Mouse (Mus musculus) mature B cell (primary cell): ENCODE data around the gene Rmi1.
"Not testable (repeated sequence)": the region's sequence is repeated elsewhere in the genome, so short reads cannot be mapped to it uniquely, and the experiment has no call there.

Experiments used
- in situ Hi-C: fragments of 300-500 bp; cut with MboI; formaldehyde crosslinking; loops from 2 replicates; pipeline ENCODE4 v1.14.3; 2019

Gene Rmi1

DNA sequence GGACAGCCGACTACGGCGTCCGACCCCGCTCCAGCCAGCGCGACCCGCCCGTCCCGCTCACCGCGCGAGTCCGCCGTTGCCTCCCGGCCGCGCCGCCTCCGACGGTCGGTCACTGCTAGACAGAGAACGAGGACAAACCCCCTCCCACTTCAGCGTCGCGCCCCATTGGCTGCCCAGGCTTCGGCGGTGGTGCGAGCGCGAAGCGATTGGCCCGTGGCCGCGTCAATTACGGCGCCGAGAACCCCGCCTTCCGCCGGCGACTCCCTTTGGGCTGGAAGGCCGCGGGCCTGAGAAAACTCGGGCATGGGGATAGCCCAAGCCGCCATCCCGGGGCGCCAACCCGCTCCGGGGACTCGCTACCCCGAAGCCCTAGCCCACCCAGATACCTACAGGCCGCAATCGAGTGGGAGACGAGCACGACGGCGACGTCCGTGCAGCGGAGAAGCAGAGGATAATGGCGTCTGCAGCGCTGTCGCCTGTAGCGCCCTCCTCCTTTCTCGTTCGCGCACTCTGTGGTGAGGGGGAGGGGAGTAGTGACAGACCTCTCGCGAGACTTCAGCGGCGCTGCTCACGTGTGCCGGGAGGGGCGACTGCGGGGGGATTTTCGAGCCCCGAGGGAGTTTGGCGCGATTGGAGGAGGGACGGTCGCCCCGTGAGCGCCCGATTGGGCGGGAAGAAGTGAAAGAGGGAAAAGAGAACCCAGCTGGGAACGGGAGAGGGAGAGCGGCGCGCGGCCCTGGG is at the start of gene Rmi1:
Gene Rmi1 (plus strand): TSS at position 246 of the 741 bp plus-strand sequence.
- in situ Hi-C loops, result no loop called here

DNA sequence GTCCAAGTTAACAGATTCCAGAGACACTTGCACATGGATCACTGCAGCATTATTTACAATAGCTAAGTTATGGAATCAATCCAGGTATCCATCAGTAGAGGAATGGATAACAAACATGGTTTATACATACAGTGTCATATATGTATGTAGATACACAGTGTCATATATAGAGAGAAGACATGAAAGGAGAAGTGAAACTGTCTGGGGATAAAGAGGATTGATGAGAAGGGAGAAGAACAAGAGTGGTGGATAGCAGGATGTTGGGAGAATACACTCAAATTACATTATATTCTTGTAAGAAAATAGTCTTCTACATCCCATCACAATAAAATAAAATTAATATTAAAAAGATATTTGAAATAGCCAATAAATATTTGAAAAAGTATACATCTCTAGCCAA is 49.1 kb upstream of the Rmi1 start:
- in situ Hi-C loops, result no loop called here

DNA sequence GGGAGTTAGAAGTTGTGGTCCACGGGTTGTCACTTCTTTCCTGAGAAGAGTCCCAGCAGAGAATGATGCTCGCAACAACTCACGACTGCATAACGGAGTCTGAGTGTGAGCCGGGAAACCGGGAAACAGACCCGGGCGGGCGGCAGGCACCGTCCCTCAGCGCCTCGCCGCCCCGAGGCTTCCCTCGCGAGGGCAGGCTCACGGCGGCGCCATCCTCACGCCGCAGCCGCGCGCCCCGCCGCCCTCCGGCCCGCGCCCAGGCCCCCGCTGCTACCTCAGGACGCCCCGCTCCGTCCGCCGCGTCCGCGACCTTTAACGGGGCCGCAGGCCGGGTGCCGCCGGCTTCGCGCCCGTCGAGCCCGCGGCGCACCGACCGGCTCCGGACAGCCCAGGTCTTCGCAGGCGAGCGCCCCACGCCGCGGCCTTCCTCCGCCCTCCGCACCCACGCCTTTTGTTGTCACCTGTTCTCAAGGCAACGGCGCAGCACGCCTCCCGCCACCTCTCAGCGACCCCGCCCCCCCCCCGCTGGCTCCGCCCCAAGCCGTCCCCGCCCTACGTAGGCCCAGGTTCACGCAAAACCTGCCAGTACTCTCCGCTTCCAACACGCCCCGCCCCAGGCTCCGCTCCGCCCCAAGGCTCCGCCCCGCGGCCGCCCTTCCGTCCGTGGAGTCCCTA is 43.3 kb upstream of the Rmi1 start, which contains the start of gene Kif27:
Gene Kif27 (minus strand): TSS at position 494 of the 675 bp plus-strand sequence.
- in situ Hi-C loops, result no loop called here

DNA sequence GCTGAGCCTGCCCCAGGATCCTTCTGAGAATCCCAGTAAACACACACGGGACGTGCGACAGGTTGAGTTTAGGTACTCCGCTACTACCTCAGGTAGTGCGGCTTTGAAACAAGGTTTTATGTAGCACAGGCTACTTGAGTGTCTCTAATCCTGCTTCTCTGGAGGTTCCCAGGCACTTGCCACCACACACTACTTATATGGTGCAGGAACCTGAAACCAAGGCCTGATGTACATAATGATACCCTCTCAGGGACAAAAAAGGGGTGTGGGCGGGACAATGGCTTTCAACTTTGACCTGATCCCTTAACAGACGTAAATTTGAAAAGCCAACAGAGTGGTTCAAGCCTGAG is 42.8 kb upstream of the Rmi1 start:
- in situ Hi-C loops, result no loop called here

DNA sequence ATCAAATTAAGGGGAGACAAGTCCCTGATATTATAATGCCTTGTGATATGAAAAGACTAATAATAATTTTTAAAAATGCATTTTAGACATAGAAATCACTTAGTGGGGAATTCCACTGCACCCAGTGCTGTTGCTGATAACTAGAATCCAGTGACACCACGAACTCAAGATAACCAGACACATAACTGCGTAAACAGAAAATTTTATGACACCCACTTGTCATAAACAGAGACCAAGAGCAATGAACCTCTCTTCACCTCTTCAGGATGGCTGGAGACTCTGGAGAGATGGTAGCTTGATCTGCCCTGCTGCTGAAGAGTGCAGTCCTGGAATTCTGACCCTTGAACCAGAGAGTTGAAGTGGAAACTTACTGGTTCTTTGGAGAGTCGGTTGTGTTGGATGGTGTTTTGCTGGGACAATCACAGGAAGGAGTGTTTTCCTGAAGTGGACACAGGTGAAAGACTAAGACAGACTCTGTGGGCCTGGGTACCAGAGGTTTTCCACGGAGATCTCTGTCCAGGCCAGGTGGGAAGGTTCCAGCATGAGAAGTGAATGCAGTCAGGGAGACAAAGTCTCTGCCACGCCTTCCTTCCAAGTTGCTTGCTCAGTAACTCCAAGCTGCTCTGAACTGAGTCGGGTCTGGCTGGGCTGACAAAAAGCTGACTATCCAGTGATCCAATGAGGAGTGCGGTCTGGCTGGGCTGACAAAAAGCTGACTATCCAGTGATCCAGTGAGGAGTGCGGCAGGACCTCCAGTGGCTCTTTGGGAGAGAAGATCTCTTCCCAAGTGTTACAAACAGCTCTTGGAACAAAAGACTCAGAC is 37.5 kb upstream of the Rmi1 start:
- in situ Hi-C loops, result no loop called here

DNA sequence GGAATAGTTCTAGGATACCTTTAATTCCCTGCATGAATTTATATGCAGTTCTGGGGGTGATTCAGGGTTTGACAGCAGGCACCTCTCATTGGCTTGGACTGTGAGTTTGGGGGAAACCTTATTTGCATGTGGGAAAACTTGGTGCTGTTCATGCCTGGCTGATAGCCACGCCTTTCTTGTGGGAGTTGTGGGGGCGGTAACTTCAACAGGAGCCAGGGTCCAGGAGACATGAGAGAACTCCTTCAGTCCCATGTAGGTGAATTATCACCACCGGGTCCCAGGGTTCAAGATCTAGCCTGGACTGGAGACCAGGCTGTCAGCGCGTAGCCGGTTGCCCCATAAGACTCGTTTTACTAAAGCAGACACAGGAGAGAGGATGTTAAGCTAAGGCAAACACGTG is 36.9 kb upstream of the Rmi1 start:
- in situ Hi-C loops, result not testable (repeated sequence)

DNA sequence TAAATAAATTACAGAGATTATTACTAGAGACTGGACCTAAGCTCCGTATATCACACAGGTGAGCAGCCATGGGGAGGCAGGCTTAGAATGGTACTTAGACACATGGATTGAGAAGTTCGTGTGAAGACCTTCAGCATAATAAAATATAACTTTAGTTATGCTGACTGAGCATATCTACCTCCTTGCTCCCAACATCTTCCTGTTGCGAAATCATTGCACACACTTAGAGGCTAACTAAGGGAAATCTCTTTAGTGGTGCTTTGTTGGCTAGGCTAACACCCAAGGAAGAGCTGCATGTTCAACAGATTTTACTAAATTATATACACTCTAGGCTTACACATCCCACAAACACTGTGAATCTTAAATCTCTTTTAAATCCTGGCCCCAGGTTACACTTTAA is 35.7 kb upstream of the Rmi1 start:
- in situ Hi-C loops, result no loop called here

DNA sequence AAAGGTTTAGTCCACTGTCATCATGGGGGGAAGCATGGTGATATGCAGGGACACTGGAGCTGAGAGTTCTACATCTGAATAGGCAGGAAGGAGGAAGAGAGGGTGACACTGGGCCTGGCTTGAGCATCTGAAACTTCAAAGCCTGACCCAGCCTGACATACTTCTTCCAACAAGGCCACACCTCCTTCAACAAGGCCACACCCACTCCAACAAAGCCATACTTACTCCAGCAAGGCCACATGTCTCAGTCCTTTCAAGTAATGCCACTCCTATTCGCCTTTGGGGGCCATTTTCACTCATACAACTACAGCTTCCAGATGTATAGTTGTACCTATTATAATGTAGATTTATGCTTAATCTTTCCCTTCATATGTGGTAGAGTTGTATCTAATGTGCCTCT is 34.4 kb upstream of the Rmi1 start:
- in situ Hi-C loops, result no loop called here

DNA sequence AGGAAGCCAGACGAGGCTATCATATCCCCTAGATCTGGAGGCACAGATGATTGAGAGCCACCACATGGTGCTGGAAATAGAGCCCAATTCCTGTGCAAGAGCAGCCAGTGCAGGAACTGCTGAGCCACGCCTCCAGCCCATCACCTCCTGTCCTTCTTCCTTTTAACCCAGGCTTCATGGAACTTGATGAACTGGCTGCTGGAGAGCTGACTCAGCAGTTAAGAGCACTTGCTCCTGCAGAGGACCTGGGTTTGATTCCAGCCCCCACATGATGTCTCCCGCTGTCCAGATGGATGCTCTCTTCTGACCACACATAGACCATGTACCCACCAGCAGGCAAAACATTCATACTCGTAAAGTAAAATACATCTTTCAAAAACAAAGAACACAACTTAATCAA is 33.2 kb upstream of the Rmi1 start:
- in situ Hi-C loops, result no loop called here

DNA sequence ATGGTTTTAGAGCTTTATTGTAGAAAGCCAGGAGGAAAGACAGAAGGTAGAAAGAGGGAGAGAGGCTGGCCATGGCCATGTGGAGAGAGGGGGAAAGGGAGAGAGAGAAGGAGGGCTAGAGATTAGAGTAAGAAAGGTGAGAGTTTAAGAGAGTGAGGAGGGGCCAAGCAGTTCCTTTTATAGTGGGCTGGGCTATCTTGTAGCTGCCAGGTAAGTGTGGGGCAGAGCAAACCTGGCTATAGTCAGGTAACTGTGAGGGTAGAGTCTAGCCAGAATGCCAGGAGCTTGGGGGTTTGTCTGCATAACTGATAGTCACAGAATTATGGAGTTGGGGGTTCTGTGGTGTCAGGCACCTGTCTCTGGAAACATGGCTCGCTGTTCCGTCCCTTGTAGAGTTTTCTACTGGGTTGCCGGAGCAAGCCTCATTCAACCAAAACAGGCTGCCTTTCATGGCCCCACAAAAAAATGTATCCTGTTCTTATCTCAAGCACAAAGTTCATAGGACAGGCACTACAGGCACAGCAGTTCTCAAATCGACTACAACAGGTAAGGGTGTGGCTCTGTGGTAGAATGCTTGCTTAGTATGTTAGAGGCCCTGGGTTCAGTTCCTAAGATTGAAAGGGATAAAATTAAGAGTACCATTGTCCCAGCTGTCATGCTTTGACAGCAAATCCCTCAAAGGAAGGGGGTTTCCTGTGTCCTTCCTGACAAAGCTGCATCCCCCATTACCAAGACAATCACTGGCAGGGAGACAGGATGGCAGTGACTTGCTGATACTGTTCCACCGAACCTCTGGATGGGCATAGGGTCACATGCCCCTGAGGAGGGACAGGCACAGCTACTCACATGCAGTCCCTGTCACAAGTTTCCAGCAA is 29.5 kb upstream of the Rmi1 start:
- in situ Hi-C loops, result no loop called here

DNA sequence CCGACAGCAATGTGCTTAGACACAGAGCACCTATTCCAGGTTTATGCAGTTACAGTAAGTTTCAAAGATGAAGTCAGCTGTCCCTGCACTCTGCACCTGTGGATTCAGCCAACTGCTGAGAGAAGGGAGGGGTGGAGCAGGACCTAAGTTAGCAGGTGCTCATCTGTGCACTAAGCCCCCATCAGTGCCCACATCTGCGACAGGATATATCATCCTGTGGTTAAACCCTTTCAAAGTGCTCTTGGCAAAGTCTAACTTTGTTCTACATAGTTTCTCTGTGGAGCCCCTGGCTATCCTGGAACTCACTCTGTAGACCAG is 28.9 kb upstream of the Rmi1 start:
- in situ Hi-C loops, result no loop called here

DNA sequence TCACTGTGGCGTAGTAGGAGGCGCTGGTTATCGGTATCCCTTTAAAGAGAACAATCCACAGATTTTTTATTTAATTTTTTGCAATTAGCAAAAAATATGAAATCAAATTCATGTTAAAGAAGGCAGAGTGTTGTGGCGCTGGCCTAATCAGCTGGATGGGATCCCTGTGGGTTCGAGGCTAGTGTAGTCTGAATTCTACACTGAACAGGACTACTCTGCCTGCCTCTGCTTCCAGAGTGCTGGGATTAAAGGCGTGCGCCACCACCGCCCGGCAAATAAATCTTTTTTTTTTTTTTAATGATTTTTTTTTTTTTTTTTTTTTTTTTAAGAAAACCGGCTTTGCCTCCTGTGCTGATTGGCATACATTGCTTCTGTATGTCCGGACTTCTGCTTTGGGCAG is 17.7 kb upstream of the Rmi1 start:
- in situ Hi-C loops, result loop anchor here (10.0 kb wide), 1 partner anchor 110 kb away; the partner anchor contains the start of gene Gkap1

DNA sequence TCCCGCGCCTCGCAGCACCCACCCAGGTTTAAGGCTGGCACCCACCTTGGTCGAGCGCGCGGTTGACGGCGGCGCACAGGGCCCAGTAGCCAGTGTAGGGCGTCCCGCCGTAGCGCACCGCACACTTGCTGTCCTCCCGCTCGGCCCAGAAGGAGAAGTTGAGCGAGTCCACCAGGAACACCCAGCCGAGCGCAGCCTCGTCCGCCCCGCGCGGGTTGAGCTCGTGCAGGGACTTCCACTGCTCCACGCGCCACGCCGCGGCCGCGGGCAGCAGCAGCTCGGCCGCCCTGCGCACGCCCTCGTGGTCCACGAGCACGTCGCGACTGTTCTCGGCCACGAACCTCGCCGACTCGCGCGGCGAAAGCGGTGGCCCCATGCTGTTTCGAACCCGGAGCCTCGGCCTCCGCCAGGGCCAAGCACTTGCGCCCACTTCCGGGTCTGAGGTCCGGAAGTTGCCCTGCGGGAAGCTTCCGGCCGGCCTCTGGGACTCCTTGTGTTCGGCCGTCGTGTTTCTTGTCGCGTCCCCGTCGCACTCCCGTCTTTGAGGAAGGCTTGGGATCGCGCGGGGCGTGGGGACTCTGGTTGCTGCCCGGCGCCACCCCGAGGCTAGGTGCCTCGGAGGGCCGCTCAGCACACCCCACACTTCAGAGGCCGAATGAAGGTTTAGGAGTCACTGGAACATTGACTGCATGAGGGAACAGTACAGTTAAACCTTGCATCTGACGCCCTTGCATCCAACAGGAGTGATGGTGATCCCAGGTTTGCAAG is 17.1 kb upstream of the Rmi1 start, which contains the start of gene 2210016F16Rik:
Gene 2210016F16Rik (minus strand): TSS at position 447 of the 768 bp plus-strand sequence.
- in situ Hi-C loops, result loop anchor here (10.0 kb wide), 1 partner anchor 110 kb away; the partner anchor contains the start of gene Gkap1

DNA sequence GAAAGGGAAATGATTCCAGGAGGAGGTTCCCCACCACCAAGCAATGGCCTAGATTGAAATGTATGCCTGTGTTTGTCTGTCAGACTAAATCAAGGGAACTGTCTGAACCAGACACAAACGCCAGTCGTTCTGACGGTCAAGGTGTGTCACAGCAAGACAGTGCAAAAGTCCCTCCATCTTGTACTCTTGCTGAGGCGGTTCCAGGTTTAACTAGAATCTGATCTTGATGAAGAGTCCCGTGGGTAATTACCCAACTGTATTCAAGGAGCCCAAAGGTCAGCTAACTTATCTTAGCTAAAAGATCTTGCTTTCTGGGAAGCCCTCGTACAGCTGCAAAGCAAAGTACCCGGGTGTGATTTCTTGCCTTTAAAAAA is 16.5 kb upstream of the Rmi1 start:
- in situ Hi-C loops, result loop anchor here (10.0 kb wide), 1 partner anchor 111 kb away; the partner anchor contains the start of gene Gkap1

DNA sequence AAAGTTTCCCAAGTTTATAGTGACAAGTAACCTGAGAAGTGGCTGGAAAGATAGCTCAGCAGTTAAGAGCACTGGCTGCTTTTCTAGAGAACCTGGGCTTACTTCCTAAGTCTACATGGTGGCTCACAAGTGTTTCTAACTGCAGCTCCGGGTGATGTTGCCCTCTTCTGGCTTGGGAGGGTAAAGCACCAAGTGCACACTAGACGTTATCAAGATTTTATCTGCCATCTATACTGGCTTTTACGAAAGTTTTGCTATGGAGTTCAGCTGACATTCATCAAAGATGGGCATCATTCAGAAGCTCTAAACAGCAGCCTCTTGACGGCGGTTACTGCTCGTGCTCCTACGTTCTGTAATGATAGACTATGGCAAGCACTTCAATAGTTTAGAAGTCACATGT is 14.1 kb upstream of the Rmi1 start:
- in situ Hi-C loops, result loop anchor here (10.0 kb wide), 1 partner anchor 113 kb away; the partner anchor contains the start of gene Gkap1

DNA sequence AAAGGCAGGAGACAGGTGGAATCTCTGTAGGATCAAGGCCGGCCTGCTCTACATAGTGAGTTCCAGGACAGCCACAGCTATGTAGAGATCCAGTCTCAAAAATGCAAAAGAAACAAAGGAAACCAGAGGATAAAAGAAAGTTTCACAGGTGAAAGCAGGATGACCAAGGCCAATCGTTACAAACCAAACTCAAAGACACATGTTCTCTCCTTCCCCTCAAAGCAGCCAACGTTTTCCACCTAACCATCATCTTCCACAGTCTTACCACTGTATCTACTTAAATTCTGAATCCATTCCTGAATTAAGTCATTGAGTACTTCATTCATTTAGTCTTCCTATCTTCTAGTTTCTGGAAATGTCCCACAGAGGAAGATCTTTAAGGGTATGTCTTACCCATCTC is 13.7 kb upstream of the Rmi1 start:
- in situ Hi-C loops, result loop anchor here (10.0 kb wide), 1 partner anchor 114 kb away; the partner anchor contains the start of gene Gkap1

DNA sequence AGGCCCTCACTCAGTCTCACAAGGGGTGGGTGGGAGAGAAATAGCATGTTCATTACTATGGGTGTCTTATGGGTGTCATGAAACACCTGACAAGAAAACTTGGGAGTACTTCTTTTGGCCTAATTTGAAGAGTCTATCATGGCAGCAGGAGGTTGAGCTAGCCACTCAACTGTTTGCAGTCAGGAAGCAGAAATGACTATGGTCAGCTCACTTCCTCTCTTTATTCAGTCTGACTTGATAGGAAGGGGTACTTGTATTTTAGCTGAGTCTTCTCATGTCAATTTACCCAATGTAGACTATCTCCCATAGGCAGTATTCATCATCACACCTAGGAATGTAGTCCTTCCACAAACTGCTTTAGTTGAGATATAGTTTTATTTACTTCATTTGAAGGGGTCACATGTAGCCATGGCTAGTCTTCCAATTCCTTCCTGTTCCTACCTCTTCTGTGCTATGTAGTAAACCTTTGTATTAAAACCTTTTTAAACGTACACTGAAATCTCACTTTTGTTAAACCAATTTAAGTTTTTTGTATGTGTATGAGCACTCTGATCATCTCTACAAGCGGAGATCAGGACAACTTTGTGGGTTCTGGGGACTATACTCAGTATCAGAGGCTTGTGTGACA is 12.6 kb upstream of the Rmi1 start:
- in situ Hi-C loops, result loop anchor here (10.0 kb wide), 1 partner anchor 115 kb away; the partner anchor contains the start of gene Gkap1

DNA sequence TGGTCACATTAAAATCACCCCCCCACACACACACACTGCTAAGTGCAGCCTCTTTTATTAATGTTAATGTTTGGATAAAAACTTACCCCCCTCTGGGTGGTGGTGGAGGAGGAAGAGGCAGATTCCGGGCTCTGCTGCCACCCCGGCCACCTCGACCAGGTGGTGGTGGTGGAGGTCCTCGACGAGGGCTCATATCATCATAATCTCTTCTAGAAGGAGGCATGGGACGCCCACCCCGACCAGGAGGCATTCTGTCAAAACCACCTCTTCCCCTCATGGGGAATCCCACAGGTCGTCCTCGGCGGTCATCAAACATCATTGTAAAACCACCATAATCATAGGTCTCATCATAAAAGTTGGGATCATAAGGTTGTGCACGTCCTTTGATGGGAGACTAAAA is 7.7 kb upstream of the Rmi1 start:
- in situ Hi-C loops, result not testable (repeated sequence)

DNA sequence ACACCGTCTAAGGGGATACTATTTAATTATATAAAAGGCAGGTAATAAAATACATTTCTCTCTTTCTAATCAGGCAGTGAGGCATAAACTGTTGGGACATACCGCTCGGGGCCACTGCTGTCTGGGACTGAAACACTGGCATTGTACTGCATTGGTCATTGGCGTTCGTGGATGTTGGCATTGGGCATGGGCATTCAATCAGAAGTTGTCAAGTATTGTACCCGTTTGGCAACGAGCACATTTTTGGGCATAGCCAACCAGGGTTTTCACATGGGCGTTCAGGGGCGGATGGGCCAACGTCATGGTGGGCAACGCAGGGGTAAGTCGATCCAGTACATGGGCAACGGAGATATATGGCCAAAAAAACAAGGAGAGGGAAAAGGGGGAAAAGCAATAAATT is 4.4 kb upstream of the Rmi1 start:
- in situ Hi-C loops, result no loop called here

DNA sequence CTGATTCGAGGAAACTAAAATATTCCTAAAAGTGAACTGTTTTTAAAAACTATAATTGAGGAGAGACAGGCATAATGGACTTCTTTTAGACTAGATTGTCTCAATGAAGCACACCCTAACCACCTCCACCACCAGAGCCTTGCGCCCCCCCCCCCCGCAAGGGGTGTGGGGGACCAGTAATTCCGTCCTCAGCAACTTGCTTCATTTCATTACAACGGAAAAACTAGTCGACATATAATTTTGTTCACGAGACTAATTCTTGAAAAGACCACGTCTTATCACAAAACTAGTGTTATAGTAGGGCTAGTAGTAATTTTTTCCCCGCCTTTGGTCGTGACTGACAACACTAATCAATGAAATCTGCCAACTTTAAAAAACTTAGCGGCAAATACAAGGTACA is 1.5 kb upstream of the Rmi1 start:
- in situ Hi-C loops, result no loop called here
